Mouse (Mus musculus): ENCODE data around the gene Sh3gl3.

DNA sequence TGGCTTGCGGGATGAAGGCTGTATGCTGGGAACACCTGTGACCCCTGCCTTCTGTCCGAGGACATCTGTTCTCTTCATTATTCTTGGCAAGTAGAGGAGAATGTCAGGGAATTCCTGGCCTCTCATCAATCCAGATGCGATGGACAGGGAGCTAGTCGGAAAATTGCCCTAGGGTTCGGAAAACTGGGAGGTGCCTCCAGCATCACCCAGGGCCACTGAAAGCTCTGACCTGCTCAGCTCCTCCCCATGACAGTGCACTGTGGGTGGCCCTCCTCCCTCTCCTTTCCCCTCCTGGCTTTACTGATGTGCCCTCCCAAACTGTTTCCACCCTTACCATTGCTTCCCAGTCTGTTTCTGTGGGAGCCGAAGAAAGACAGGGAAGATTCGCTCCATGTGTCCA, 29.5 kb downstream of the Sh3gl3 start:
- TF ChIP-seq CTCF (IDR thresholded peaks at IDR 0.05; ENCODE audit: extremely low read depth, insufficient read length, insufficient replicate concordance, low read depth, low read length) (no peak), POLR2A (IDR thresholded peaks at IDR 0.05; ENCODE audit: low read depth, low read length) (no peak)

Measured in small intestine, adult 2 months (tissue).